ENCODE assay signal across 16 mouse cellular contexts in the genomic region with DNA sequence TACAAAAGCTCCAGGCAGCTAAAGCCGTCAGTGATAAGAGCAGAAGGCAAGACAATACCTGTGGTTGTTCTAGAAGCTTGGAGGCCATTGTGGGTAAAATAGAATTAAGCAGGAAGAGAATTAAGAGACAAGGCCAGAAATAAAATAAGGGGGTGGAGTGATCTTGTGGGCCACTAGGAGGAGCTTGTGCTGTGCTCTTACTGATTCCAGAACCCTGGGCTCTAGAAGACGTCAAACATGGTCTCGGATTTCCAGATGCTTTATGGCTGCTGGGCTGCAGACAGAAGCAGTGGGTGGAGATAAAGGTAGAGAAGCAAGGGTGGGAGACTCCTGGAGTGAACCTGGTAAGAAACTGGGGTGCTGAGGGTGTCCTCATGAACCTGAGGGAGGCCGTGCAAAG.
A peak's percentile ranks its signal among the peaks of the same experiment; 100 is the strongest.
DNase-seq lines count a peak whose midpoint lies in the region; ATAC-seq and TF ChIP-seq lines count a peak whose summit lies in the region.
"Had no signal": no experiment of that assay in that cellular context is flagged by ENCODE, and none has a peak within 500 bp of the region (broad histone marks: within the 10 kb centered on the region; RNA-seq: fewer than 3 reads in every experiment).

No protein-coding gene starts in this region.

- no peaks in the 10 kb centered on the region for H3K27me3 ChIP-seq in kidney, postnatal 0 days (ENCODE audit: insufficient read depth, low read length)
- no peaks in the 10 kb centered on the region for H3K27me3 ChIP-seq in small intestine, adult 2 months (ENCODE audit: control insufficient read depth, insufficient read depth, low read length)
- H3K27me3 ChIP-seq: midbrain, embryonic 12.5 days had no signal

- no peaks in the 10 kb centered on the region for H3K9me3 ChIP-seq in kidney, postnatal 0 days (replicated peaks; ENCODE audit: low read length)
- H3K9me3 ChIP-seq: midbrain, embryonic 12.5 days had no signal

- H3K36me3 ChIP-seq in kidney, postnatal 0 days (ENCODE audit: insufficient read depth, low read length), result no peaks in the 10 kb centered on the region
- no peaks in the 10 kb centered on the region for H3K36me3 ChIP-seq in small intestine, adult 2 months (ENCODE audit: control insufficient read depth, insufficient read depth, low read length)

- DNase-seq in kidney, postnatal 0 days (ENCODE audit: low spot score), result peak; percentile 52
- no peak for DNase-seq in kidney, adult 8-10 months
- DNase-seq in 416B (ENCODE audit: low read depth) (peak; percentile 46), ES-CJ7 (ENCODE audit: low read depth, low spot score) (peak; percentile 38)
- DNase-seq in gastrocnemius, postnatal 4 days (ENCODE audit: low spot score in 2 of 2), result no peak
- DNase-seq: adrenal gland, adult 2 months; cerebellum, adult 9-10 months; gastrocnemius, postnatal 25 days; kidney, postnatal 10 days; lung, postnatal 4 days; right cerebral cortex, adult 18-20 months had no signal

- no peak overlapping the region for H3K27ac ChIP-seq in kidney, postnatal 0 days
- no peak overlapping the region for H3K27ac ChIP-seq in small intestine, adult 2 months (ENCODE audit: insufficient read depth, low read depth, low read length)
- H3K27ac ChIP-seq: midbrain, embryonic 12.5 days had no signal

- no peaks in the 10 kb centered on the region for H3K4me1 ChIP-seq in kidney, postnatal 0 days (replicated peaks; ENCODE audit: insufficient read depth, low read length)
- no peaks in the 10 kb centered on the region for H3K4me1 ChIP-seq in small intestine, adult 2 months (ENCODE audit: control insufficient read depth, insufficient read depth, insufficient read length, low read length)
- H3K4me1 ChIP-seq: midbrain, embryonic 12.5 days had no signal

- ATAC-seq in kidney, postnatal 0 days (replicated peaks; ENCODE audit: low FRiP score, low read depth), result no peak
- no peak for ATAC-seq in activated CD4-positive, CD25-positive, alpha-beta regulatory T cell, adult 4 months
- ATAC-seq: CD4-positive, CD25-positive, alpha-beta regulatory T cell, adult 4 months had no signal

- TF ChIP-seq CTCF in kidney, postnatal 0 days (IDR thresholded peaks at IDR 0.05; ENCODE audit: low read depth), result peak; percentile 57
- TF ChIP-seq CTCF in small intestine, adult 2 months (IDR thresholded peaks at IDR 0.05; ENCODE audit: extremely low read depth, insufficient read length, insufficient replicate concordance, low read depth, low read length), result peak; percentile 21; the same call in 1 of the 2 replicates

- TF ChIP-seq POLR2A in small intestine, adult 2 months (IDR thresholded peaks at IDR 0.05; ENCODE audit: low read depth, low read length), result no peak

- 53% methylated on average over 4 of the region's 4 CpGs for WGBS in kidney, postnatal 0 days
- WGBS in small intestine, adult 2 months, result 49% methylated on average over 4 of the region's 4 CpGs

- no peak overlapping the region for H3K4me2 ChIP-seq in kidney, postnatal 0 days (ENCODE audit: low read length)
- H3K4me2 ChIP-seq: heart, embryonic 11.5 days; midbrain, embryonic 12.5 days had no signal

- no peak overlapping the region for H3K9ac ChIP-seq in kidney, postnatal 0 days (ENCODE audit: low read depth, low read length)
- H3K9ac ChIP-seq: midbrain, embryonic 12.5 days had no signal

- H3K4me3 ChIP-seq in kidney, postnatal 0 days (replicated peaks; ENCODE audit: low read depth, low read length), result no peak overlapping the region
- H3K4me3 ChIP-seq in small intestine, adult 2 months (ENCODE audit: low read depth, low read length), result no peak overlapping the region
- H3K4me3 ChIP-seq: midbrain, embryonic 12.5 days had no signal

Comparison
In these comparisons a context has a peak if more than half of its experiments do, and no peak if none do; other contexts are left out.
1. DNase-seq: peak in kidney, postnatal 0 days (single experiment), 416B (single experiment) and ES-CJ7 (single experiment); none in kidney, adult 8-10 months (0 of 2) and gastrocnemius, postnatal 4 days (0 of 2).